Mouse (Mus musculus) thymus, adult 2 months (tissue): ENCODE results near the gene Nrip1.

Experiments used
- CTCF ChIP-seq: fragments of 200-500 bp; IDR thresholded peaks from 2 replicates; pipeline ENCODE4 v1.5.1; 2012; ENCODE audit warnings: mild to moderate bottlenecking, control low read depth, low read length, moderate library complexity, borderline replicate concordance; ENCODE audit not compliant: control insufficient read depth, poor library complexity, insufficient read depth; ENCODE audit errors: extremely low read depth
- POLR2A ChIP-seq: fragments of 200-500 bp; IDR thresholded peaks from 2 replicates; pipeline ENCODE4 v1.6.1; 2012; ENCODE audit warnings: mild to moderate bottlenecking, low read length, control low read depth, moderate library complexity; ENCODE audit not compliant: control insufficient read depth, poor library complexity, insufficient read depth; ENCODE audit errors: extremely low read depth

DNA sequence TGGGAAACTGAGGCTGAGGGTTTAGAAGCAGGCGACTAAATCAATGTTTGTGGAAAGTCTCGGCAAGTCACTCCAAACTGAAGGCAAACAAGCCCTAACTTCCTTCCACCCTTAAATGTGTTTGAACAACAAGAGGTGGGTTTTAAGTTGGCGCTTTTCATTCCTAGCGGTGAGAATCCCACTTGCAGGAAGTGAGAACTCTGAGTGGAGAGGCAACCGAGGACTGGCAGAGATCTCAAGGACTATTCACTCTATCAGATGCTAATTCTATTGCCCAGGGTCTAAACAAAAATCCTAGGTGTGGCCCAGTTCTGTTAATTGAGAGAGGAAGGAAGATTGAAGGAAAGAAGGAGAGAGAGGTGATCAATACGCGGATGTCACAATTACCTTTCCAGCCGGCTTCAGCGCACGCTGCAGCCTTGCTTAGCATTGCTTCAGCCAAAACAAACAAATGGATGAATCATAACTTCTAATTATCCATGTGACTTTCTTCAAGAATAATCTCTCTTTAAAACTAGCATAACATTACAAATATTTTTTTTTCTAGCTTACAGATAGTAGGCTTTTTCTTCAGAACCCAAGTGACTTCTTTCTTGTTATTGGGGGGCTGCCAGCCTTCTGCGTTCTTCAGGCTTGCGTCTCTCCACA is 6.2 kb downstream of the Nrip1 start:
- TF ChIP-seq POLR2A (no peak), CTCF (no peak)
